Mouse (Mus musculus): Measurements from ENCODE around the gene Sgsm1.

- TF ChIP-seq POLR2A (IDR thresholded peaks at IDR 0.05; ENCODE audit: low read depth, low read length) (no peak), CTCF (conservative IDR thresholded peaks at IDR 0.05; ENCODE audit: insufficient read depth, insufficient read length, low read depth, low read length) (0 out of 2 replicates have a peak, but pooled peaks have one; percentile 7)
These were observed 102.5 kb downstream of the Sgsm1 start for GRCm38 (mm10) chr5:113208048-113208447.
